Mouse (Mus musculus) urinary bladder, postnatal 25 days (tissue): ENCODE results near the gene Gm11146.

Experiments
- DNase-seq: peaks from one replicate; pipeline ENCODE4 v3.0.0; 2022; ENCODE audit warnings: low spot score

Gene Gm11146

GRCm38 (mm10) chr16:77601994-77602393 lies at the start of gene Gm11146:
TSS of gene Gm11146 (minus strand) at chr16:77602094.
- DNase-seq = no peak

GRCm38 (mm10) chr16:77650596-77650995 lies 48.7 kb upstream of the Gm11146 start:
- DNase-seq = no peak

GRCm38 (mm10) chr16:77649006-77649405 lies 47.1 kb upstream of the Gm11146 start:
- no peak for DNase-seq

- no peak for DNase-seq
These were observed 46.3 kb upstream of the Gm11146 start for GRCm38 (mm10) chr16:77648181-77648580.

GRCm38 (mm10) chr16:77646146-77646545 lies 44.3 kb upstream of the Gm11146 start:
- no peak for DNase-seq

- no peak for DNase-seq
These were observed 43.1 kb upstream of the Gm11146 start for GRCm38 (mm10) chr16:77644976-77645375.

GRCm38 (mm10) chr16:77643871-77644720 lies 42.2 kb upstream of the Gm11146 start:
- DNase-seq = peak; percentile 52

- no peak for DNase-seq
These were observed 41.4 kb upstream of the Gm11146 start for GRCm38 (mm10) chr16:77643036-77643870.

- DNase-seq = no peak
These were observed 34.6 kb upstream of the Gm11146 start for GRCm38 (mm10) chr16:77636497-77636896.

- no peak for DNase-seq
These were observed 30.5 kb upstream of the Gm11146 start for GRCm38 (mm10) chr16:77632315-77632881.

- DNase-seq = no peak
These were observed 20.8 kb upstream of the Gm11146 start for GRCm38 (mm10) chr16:77622681-77623080.

GRCm38 (mm10) chr16:77602581-77602980 lies 687 bp upstream of the Gm11146 start:
- no peak for DNase-seq

- DNase-seq = no peak
These were observed 3.1 kb downstream of the Gm11146 start for GRCm38 (mm10) chr16:77598787-77599186.

- no peak for DNase-seq
These were observed 5.3 kb downstream of the Gm11146 start for GRCm38 (mm10) chr16:77596556-77596955.

GRCm38 (mm10) chr16:77595661-77596060 lies 6.2 kb downstream of the Gm11146 start:
- no peak for DNase-seq

- peak; percentile 19 for DNase-seq
These were observed 7.3 kb downstream of the Gm11146 start for GRCm38 (mm10) chr16:77594553-77594952.

- peak; percentile 32 for DNase-seq
These were observed 8.0 kb downstream of the Gm11146 start for GRCm38 (mm10) chr16:77593828-77594421.

GRCm38 (mm10) chr16:77592986-77593385 lies 8.9 kb downstream of the Gm11146 start:
- DNase-seq = no peak

GRCm38 (mm10) chr16:77573036-77573435 lies 28.9 kb downstream of the Gm11146 start:
- no peak for DNase-seq

- DNase-seq = no peak
These were observed 32.4 kb downstream of the Gm11146 start for GRCm38 (mm10) chr16:77569457-77569856.

GRCm38 (mm10) chr16:77568384-77568783 lies 33.5 kb downstream of the Gm11146 start:
- no peak for DNase-seq

GRCm38 (mm10) chr16:77562852-77563251 lies 39.0 kb downstream of the Gm11146 start:
- DNase-seq = no peak
